Mouse (Mus musculus): ENCODE results near the gene Parp2.
A peak's percentile ranks its signal among the peaks of the same experiment; 100 is the strongest.
"Not testable (repeated sequence)": the region's sequence is repeated elsewhere in the genome, so short reads cannot be mapped to it uniquely, and the experiment has no call there.

The Parp2 gene

GRCm38 (mm10) chr14:50807487-50808072 is at the start of gene Parp2, which contains the start of gene Ccnb1ip1:
Gene Parp2, plus strand, starts transcription at chr14:50807841.
Gene Ccnb1ip1, minus strand, starts transcription at chr14:50807732.
- peak; percentile 95 to 97 for DNase-seq

- no peak for DNase-seq
Observed at GRCm38 (mm10) chr14:50758416-50759085, 49.1 kb upstream of the Parp2 start.

GRCm38 (mm10) chr14:50765736-50766135 is 41.9 kb upstream of the Parp2 start:
- DNase-seq: no peak

- no peak for DNase-seq
Observed at GRCm38 (mm10) chr14:50771342-50771741, 36.3 kb upstream of the Parp2 start.

GRCm38 (mm10) chr14:50782166-50782565 is 25.5 kb upstream of the Parp2 start:
- no peak for DNase-seq

- DNase-seq: no peak
Observed at GRCm38 (mm10) chr14:50784391-50785250, 23.0 kb upstream of the Parp2 start.

DNA sequence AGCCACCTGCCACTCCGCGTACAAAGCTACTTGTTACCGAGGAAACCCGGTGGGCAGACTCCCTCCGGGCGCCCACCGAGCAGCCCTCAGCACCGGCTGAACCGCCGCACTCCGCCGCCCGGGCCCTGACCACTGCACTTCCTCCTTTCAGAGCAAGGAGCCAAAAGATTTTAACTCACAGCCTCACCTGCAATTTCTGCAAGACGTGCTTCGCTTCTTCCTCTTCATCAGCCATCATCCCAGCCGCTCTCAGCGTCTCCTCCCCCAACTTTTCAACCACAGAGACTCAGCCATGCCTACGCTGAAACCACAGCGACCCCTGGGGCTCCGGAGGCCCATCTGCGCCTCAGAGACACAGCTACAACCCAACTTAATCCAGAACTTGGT is 22.4 kb upstream of the Parp2 start, which contains the start of gene Ttc5:
Ttc5 (minus strand) TSS at position 269 of the 387 bp plus-strand sequence.
- DNase-seq: peak; percentile 87 to 93

DNA sequence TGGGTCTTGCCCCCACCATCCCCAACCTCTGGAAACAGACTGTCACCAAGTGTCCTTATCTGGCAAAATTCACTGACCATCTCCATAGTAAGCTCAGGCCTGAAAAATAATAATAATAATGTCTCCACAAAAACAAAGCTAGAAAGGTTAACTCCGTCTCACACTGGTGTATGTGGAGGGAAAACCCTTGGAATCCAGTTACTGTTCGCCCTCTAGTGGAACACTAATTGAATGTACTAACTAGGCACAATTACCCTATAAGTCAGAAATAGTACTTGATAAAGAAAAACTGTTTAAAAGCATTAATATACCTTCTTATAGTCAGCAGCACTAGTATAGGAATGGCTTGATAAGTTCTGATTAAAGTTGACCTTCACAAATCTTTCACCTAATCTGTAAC is 19.5 kb upstream of the Parp2 start:
- DNase-seq: no peak

DNA sequence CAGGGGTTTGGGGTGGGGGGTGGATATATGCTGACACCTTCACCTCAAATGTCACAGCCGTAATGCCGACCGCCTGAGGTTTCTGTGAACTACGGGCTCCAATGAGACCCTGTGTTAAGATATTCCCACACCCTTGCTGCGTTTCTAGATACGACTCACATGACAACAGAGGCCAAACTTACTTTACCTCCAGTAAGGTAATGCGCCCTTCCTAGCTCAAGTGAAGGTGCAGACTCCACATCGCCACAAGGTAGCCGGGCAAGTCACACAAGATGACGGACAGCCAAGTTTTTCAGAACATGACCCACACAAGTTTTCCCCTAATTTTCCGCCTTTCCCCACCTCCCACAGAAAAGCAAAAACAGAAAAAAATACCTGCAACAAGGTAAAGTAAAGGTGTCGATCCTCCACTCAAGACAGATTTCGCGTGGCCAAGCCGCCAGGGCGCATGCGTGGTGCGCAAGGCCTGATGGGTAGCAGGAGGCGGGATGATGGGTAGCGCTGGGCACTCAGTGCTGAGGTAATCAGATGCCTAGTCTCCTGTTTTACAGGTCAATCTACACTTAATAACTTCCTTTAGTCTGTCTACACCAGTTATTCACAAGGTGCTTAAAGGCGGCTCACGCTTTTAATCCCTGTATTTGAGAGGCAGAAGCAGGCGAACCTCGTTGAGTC is 12.2 kb upstream of the Parp2 start:
- no peak for DNase-seq

DNA sequence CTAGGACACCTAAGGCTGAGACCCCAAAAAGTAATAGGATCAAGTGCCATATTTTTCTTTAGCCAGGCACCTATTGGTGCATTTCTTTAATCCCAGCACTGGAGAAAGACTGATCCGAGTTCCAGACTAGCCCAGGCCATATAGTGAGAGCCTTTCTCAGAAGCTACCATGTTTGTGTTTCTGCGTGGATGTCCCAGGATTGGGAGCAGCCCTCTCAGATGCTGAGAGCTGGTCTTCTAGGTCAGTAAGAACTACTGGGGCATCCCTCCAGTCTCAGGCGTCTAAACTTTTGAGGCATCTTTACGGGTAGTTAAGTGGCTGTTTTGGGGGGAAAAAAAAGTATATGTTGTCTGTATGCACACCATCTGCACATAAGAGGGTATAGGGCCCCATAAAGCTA is 11.7 kb upstream of the Parp2 start:
- no peak for DNase-seq

DNA sequence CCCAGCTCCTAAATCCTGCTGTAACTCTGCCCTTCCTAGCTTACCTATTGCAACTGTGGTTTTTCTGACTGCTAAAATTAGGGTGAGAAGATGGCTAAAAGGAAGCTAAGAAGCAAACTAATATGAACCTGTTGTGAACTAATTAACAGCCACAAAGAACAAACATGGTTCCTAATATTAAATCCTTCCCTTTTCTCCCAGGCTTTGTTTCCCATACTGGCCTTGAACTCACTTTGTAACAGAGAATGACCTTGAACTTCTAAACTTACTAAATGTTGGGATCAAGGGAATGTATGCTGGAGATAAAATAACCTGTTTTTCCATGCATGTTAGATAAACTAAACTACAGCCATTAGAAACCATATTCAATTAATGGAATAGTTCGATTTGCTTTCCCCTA is 11.2 kb upstream of the Parp2 start:
- no peak for DNase-seq

GRCm38 (mm10) chr14:50798512-50798911 is 9.1 kb upstream of the Parp2 start:
- DNase-seq: no peak

- DNase-seq: peak; percentile 14 to 22
Observed at GRCm38 (mm10) chr14:50799502-50800259, 8.0 kb upstream of the Parp2 start.

DNA sequence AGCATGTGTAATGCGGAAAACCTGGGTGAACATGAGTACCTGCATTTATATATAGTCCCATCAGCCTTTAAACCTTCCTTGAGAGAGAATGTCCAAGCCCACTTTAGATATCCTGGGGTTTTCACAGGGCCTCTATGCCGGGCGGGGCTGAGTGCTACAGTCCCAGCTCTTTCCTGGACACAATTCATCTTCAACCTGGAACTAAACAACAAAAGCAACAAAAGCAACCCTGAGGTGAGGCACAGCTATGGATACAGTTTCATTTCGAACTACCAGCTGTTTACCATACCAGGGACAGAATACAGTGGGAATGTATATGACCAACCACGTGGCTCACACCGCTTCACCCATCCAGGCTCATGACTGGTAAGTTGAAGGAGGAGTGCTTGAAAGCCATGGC is 5.2 kb upstream of the Parp2 start:
- no peak for DNase-seq

DNA sequence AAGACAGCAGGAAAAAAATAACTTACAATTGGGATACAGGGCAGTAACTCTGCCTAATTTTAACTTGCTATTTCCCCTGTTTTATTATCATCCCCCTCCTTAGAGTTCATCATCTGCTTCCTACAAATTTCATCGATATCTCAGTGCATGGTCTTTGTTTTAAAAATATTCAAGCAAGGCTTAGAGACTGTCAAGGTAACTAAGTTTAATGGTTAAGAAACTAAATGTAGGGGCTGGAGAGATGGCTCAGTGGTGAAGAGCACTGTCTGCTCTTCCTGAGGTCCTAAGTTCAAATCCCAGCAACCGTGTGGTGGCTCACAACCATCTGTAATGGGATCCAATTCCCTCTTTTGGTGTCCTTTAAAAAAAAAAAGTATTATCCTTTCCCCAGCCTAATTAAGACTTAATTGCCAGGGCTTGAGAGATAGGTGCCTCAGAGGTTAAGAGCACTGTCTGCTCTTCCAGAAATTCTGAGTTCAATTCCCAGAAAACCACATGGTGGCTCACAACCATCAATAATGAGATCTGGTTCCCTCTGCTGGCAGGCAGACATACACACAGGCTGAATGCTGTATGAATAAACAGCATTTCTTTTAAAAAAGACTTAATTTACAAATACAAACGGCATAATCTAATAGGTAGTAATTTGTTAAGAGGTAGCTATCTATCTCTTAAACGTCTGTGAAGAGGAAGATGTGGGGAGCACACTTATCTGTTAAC is 4.6 kb upstream of the Parp2 start:
- DNase-seq: no peak

DNA sequence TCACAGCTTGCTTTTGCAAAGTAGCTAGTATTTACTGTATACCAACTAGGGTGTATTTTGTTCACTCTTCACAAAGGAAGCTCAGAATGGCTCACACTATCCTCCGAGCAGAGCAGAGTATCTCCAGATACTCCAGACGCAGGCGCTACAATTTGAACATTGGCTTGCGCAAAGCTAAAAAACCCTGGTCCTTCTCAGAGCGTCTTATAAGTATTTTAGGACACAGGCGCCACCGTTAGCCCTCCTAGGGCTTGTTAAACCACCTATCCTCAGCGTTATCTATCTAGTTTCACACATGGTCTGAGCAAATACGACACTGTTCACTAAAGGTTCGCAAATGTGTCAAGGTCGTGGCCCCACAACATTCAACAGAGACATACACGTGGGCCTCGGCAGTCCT is 3.0 kb upstream of the Parp2 start:
- no peak for DNase-seq

DNA sequence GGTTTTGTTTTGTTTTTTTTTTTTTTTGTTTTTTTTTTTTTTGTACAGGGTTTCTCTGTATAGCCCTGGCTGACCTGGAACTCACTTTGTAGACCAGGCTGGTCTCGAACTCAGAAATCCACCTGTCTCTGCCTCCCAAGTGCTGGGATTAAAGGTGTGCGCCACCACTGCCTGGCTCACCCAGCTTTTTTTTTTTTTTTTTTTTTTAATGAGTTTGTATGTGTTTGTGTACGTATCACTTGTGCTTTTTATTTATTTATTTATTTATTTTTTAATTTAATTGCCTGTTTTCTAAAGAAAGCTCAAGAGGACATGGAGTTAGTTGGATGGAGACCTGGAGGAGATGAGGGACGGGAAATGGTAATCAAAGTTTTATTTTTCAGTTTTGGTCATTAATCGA is 1.2 kb upstream of the Parp2 start:
- DNase-seq: not testable (repeated sequence)

DNA sequence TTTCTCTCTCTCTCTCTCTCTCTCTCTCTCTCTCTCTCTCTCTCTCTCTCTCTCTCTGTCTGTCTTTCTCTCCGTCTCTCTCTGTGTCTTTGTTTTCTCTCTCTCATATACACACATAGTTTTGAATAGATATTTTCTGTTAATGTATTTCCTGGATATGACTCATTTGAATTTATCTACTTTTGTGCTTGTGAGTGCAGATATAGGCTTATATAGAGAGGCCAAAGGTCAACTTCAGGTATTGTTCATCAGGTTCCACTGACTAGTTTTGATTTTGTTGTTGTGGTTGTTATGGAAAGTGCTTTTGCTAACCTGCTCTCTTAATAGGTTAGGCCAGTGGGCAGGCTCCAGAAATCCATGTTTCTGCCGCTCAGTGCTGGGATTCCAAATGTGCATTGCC is 5.4 kb downstream of the Parp2 start:
- no peak for DNase-seq

DNA sequence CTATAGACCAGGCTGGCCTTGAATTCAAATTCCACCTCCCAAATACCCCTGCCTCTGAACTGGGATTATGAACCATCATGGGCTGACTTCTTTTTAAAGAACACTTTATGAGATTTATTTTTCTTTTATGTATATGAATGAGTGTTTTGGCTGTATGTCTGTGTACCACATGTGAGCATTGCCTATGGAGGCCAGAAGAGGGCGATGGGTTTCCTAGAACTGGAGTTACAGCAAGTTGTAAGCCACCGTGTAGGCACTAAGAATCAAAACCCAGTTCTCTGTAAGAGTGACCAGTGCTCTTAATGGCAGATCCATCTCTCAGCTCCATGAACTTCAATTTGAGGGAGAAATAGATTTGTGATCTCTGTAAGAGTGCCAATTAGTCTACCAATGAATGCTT is 15.6 kb downstream of the Parp2 start:
- DNase-seq: no peak

- no peak for DNase-seq
Observed at GRCm38 (mm10) chr14:50824219-50824618, 16.6 kb downstream of the Parp2 start.

DNA sequence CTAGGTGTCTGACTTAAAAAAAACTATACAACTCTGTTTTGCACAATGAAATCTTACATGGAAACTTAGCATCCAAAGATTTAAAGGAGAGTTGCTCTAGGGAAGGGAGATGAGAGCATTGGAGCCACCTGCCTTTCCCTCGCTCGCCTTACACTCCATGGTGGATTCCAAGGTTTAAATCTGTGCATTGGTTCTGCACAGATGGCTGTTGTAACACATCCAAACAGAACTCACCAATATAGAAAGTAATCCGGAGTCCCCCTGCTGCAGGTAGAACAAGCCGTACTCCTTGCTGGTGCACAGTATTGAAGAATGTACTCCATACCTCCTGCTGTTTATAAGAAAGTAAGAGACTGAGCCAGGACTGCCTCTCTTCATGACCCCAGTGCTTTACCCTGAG is 18.9 kb downstream of the Parp2 start:
- DNase-seq: no peak

DNA sequence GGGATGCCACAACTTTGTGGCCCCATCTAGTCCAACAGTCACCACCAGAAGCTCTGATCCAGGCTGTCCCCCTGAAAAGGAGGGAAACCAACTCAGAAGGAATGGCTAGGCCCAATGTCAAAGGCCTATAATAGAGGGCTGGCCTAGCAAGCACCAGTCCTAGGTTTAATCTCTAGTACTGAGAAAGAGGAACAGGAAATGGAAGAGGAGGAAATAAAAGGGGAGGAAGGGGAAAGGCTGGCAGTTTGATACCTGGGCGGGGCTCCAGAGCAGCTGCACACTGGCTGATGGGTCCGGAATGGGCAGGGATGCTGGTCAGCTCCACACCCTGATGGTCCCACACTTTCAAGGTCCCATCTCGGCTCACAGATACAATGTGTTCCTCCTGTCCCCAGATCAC is 22.2 kb downstream of the Parp2 start:
- DNase-seq: no peak

All from thymus, postnatal 36 days (tissue).